Mouse (Mus musculus): Measurements from ENCODE around the gene Ndufaf3.

Gene Ndufaf3

GRCm38 (mm10) chr9:108575321-108576297 lies 8.4 kb upstream of the Ndufaf3 start:
- in situ Hi-C loops (cut with MboI; ENCODE audit: low pct_unique_long_range_greater_than_20kb in 1 of 2, low sequenced_read_pairs in 2 of 2, unreplicated experiment in 1 of 2): no loop called here

- in situ Hi-C loops (cut with MboI; ENCODE audit: low pct_unique_long_range_greater_than_20kb in 1 of 2, low sequenced_read_pairs in 2 of 2, unreplicated experiment in 1 of 2): no loop called here
These were observed 7.7 kb upstream of the Ndufaf3 start for GRCm38 (mm10) chr9:108574921-108575320.

- in situ Hi-C loops (cut with MboI; ENCODE audit: low pct_unique_long_range_greater_than_20kb in 1 of 2, low sequenced_read_pairs in 2 of 2, unreplicated experiment in 1 of 2): no loop called here
These were observed 6.8 kb upstream of the Ndufaf3 start for GRCm38 (mm10) chr9:108573774-108574690.

- in situ Hi-C loops (cut with MboI; ENCODE audit: low pct_unique_long_range_greater_than_20kb in 1 of 2, low sequenced_read_pairs in 2 of 2, unreplicated experiment in 1 of 2): no loop called here
These were observed 5.1 kb upstream of the Ndufaf3 start for GRCm38 (mm10) chr9:108572321-108572720.

- in situ Hi-C loops (cut with MboI; ENCODE audit: low pct_unique_long_range_greater_than_20kb in 1 of 2, low sequenced_read_pairs in 2 of 2, unreplicated experiment in 1 of 2): no loop called here
These were observed 4.3 kb upstream of the Ndufaf3 start for GRCm38 (mm10) chr9:108571401-108571973.

- in situ Hi-C loops (cut with MboI; ENCODE audit: low pct_unique_long_range_greater_than_20kb in 1 of 2, low sequenced_read_pairs in 2 of 2, unreplicated experiment in 1 of 2): no loop called here
These were observed 3.1 kb upstream of the Ndufaf3 start for GRCm38 (mm10) chr9:108570207-108570896.

- in situ Hi-C loops (cut with MboI; ENCODE audit: low pct_unique_long_range_greater_than_20kb in 1 of 2, low sequenced_read_pairs in 2 of 2, unreplicated experiment in 1 of 2): no loop called here
These were observed 2.4 kb upstream of the Ndufaf3 start, which contains the start of gene Dalrd3 for GRCm38 (mm10) chr9:108569381-108570206. Dalrd3 (plus strand) TSS chr9:108569886.

GRCm38 (mm10) chr9:108568511-108568921 lies 1.3 kb upstream of the Ndufaf3 start:
- in situ Hi-C loops (cut with MboI; ENCODE audit: low pct_unique_long_range_greater_than_20kb in 1 of 2, low sequenced_read_pairs in 2 of 2, unreplicated experiment in 1 of 2): no loop called here

- in situ Hi-C loops (cut with MboI; ENCODE audit: low pct_unique_long_range_greater_than_20kb in 1 of 2, low sequenced_read_pairs in 2 of 2, unreplicated experiment in 1 of 2): no loop called here
These were observed 741 bp upstream of the Ndufaf3 start for GRCm38 (mm10) chr9:108567931-108568419.

- in situ Hi-C loops (cut with MboI; ENCODE audit: low pct_unique_long_range_greater_than_20kb in 1 of 2, low sequenced_read_pairs in 2 of 2, unreplicated experiment in 1 of 2): no loop called here
These were observed 1.1 kb downstream of the Ndufaf3 start for GRCm38 (mm10) chr9:108565881-108566814.

- in situ Hi-C loops (cut with MboI; ENCODE audit: low pct_unique_long_range_greater_than_20kb in 1 of 2, low sequenced_read_pairs in 2 of 2, unreplicated experiment in 1 of 2): no loop called here
These were observed 3.1 kb downstream of the Ndufaf3 start for GRCm38 (mm10) chr9:108564131-108564530.

- in situ Hi-C loops (cut with MboI; ENCODE audit: low pct_unique_long_range_greater_than_20kb in 1 of 2, low sequenced_read_pairs in 2 of 2, unreplicated experiment in 1 of 2): no loop called here
These were observed 3.6 kb downstream of the Ndufaf3 start for GRCm38 (mm10) chr9:108563671-108564070.

GRCm38 (mm10) chr9:108560227-108560841 lies 6.9 kb downstream of the Ndufaf3 start, which contains the start of gene Impdh2:
Impdh2 (plus strand) TSS chr9:108560286.
- in situ Hi-C loops (cut with MboI; ENCODE audit: low pct_unique_long_range_greater_than_20kb in 1 of 2, low sequenced_read_pairs in 2 of 2, unreplicated experiment in 1 of 2): no loop called here

GRCm38 (mm10) chr9:108559169-108559568 lies 8.1 kb downstream of the Ndufaf3 start:
- in situ Hi-C loops (cut with MboI; ENCODE audit: low pct_unique_long_range_greater_than_20kb in 1 of 2, low sequenced_read_pairs in 2 of 2, unreplicated experiment in 1 of 2): no loop called here

- in situ Hi-C loops (cut with MboI; ENCODE audit: low pct_unique_long_range_greater_than_20kb in 1 of 2, low sequenced_read_pairs in 2 of 2, unreplicated experiment in 1 of 2): loop anchor here in 1 of 2 experiments (25.0 kb wide), 1 partner anchor 785 kb away; the partner anchor contains the start of gene Rbm5
These were observed 20.4 kb downstream of the Ndufaf3 start for GRCm38 (mm10) chr9:108546875-108547274.

- in situ Hi-C loops (cut with MboI; ENCODE audit: low pct_unique_long_range_greater_than_20kb in 1 of 2, low sequenced_read_pairs in 2 of 2, unreplicated experiment in 1 of 2): loop anchor here in 1 of 2 experiments (25.0 kb wide), 1 partner anchor 784 kb away; the partner anchor contains the start of gene Rbm5
These were observed 21.2 kb downstream of the Ndufaf3 start for GRCm38 (mm10) chr9:108545986-108546385.
